Mouse (Mus musculus): ENCODE measurements around the gene Nox4.

- TF ChIP-seq CTCF (IDR thresholded peaks at IDR 0.05; ENCODE audit: extremely low read depth, insufficient read depth, low read length) (no peak), POLR2A (IDR thresholded peaks at IDR 0.05; ENCODE audit: extremely low read depth, insufficient read depth, low read length) (no peak)
Measured at GRCm38 (mm10) chr7:87225617-87226016, 20.3 kb upstream of the Nox4 start.

All from cortical plate, adult 2 months (tissue).